Mouse (Mus musculus): ENCODE results near the gene Crebzf. TPM values are rescaled to one million over a fixed set of nuclear protein-coding genes. Genes with fewer than 3 reads are reported as not detected.
A peak's percentile ranks its signal among the peaks of the same experiment; 100 is the strongest.

Gene Crebzf
- total RNA-seq (2021) = 10 to 100 TPM; 78.1 to 84.6 TPM

- intact Hi-C loops (cut with DNase I) = loop anchor here (1.0 to 2.0 kb wide), 2 partner anchors 34 to 312 kb away; partner anchors contain the start of genes Dlg2, Picalm and Tmem126b
- peak; percentile 98 for DNase-seq (ENCODE audit: low spot score in 2 of 2)
Measured at GRCm38 (mm10) chr7:90442518-90443080, at the start of gene Crebzf. Gene Crebzf, plus strand, starts transcription at chr7:90442729.

- no peak for DNase-seq (ENCODE audit: low spot score in 2 of 2)
- intact Hi-C loops (cut with DNase I) = no loop called here
Measured at GRCm38 (mm10) chr7:90395073-90395472, 47.5 kb upstream of the Crebzf start.

DNA sequence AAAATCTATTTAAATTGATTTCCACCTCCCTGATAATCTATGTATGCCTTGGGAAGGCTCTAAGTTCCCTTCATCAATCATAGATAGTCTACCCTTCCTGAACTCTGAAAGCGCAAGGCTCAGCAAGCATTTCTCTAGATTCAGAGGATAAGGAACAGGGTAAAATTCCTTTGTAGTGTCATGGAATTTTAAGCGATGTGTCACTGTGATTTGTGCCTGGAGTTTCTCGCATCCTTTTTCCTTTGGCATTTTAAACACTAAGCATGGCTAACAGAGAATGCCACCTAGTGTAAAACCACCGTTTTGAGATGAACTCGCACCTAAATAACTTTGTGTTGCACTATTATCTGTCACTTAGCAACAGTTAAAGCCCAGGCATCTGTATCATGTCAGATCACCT lies 46.6 kb upstream of the Crebzf start:
- intact Hi-C loops (cut with DNase I) = no loop called here

DNA sequence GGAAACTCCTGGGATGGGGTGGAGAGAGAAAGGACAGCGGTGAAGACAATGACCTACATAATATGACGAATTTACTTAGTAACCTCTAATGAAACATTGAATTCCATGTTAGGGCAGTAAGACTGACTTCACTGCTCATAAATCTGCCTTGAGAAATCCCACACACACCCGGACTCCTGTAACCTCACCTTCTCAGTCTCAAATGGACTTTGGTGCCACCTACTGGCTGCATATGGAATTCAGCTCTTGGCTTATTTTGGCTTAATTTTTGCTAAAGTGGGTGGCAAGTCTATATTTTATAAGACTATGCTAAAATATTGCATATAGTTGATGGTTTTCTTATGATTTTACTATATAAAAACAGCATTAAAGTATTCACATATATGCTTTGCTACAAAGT lies 32.6 kb upstream of the Crebzf start:
- DNase-seq (ENCODE audit: low spot score in 2 of 2) = peak; percentile 39 to 68
- intact Hi-C loops (cut with DNase I) = loop anchor here (1.0 to 5.0 kb wide), 2 partner anchors 130 to 413 kb away; no protein-coding TSS in a partner anchor

More for the DNA sequence above, 46.6 kb upstream of the Crebzf start:
- DNase-seq (ENCODE audit: low spot score in 2 of 2) = no peak

GRCm38 (mm10) chr7:90426020-90427001 lies 16.2 kb upstream of the Crebzf start, which contains the start of gene Ccdc89:
Gene Ccdc89, plus strand, starts transcription at chr7:90426577.
- intact Hi-C loops (cut with DNase I) = no loop called here

GRCm38 (mm10) chr7:90427006-90427405 lies 15.5 kb upstream of the Crebzf start:
- intact Hi-C loops (cut with DNase I) = no loop called here
- no peak for DNase-seq (ENCODE audit: low spot score in 2 of 2)

More at GRCm38 (mm10) chr7:90426020-90427001, 16.2 kb upstream of the Crebzf start, which contains the start of gene Ccdc89:
- DNase-seq (ENCODE audit: low spot score in 2 of 2) = peak; percentile 77 to 93

DNA sequence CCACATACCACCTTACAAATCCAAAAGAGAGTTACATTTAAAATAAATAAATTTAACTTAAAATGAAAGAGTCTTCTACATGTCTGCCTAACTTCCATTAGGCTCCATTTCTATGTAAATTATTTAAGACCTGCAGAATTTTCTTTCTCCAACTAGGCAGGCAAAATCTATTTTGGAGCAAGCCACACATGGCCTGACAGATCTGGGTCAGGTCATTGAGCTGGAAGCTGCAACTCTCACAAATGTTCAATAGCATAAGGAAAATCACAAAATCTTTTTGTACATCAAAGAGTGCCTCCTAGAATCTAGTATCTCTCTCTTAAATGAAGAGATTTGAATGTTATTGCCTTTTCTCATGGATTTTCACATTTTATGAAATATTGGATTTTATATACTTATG lies 10.3 kb upstream of the Crebzf start:
- intact Hi-C loops (cut with DNase I) = no loop called here

GRCm38 (mm10) chr7:90440044-90440443 lies 2.5 kb upstream of the Crebzf start:
- DNase-seq (ENCODE audit: low spot score in 2 of 2) = no peak
- intact Hi-C loops (cut with DNase I) = no loop called here

More for the DNA sequence above, 10.3 kb upstream of the Crebzf start:
- DNase-seq (ENCODE audit: low spot score in 2 of 2) = no peak

GRCm38 (mm10) chr7:90442070-90442469 lies 459 bp upstream of the Crebzf start:
- intact Hi-C loops (cut with DNase I) = loop anchor here (2.0 kb wide), 1 partner anchor 311 kb away; the partner anchor contains the start of gene Picalm
- DNase-seq (ENCODE audit: low spot score in 2 of 2) = no peak

GRCm38 (mm10) chr7:90443101-90444091 lies 867 bp downstream of the Crebzf start:
- intact Hi-C loops (cut with DNase I) = loop anchor here (1.0 to 2.0 kb wide), 2 partner anchors 33 to 313 kb away; partner anchors contain the start of genes Dlg2, Picalm and Tmem126b
- peak; percentile 75 to 77 for DNase-seq (ENCODE audit: low spot score in 2 of 2)

GRCm38 (mm10) chr7:90444206-90444605 lies 1.7 kb downstream of the Crebzf start:
- intact Hi-C loops (cut with DNase I) = no loop called here
- DNase-seq (ENCODE audit: low spot score in 2 of 2) = no peak

GRCm38 (mm10) chr7:90456149-90456844 lies 13.8 kb downstream of the Crebzf start:
- intact Hi-C loops (cut with DNase I) = loop anchor here (2.0 kb wide), 1 partner anchor 21 kb away; the partner anchor contains the start of genes Dlg2 and Tmem126b

GRCm38 (mm10) chr7:90456845-90457468 lies 14.4 kb downstream of the Crebzf start, which contains the start of gene Tmem126a:
Gene Tmem126a, minus strand, starts transcription at chr7:90457229.
- intact Hi-C loops (cut with DNase I) = loop anchor here (2.0 kb wide), 1 partner anchor 20 kb away; the partner anchor contains the start of genes Dlg2 and Tmem126b
- DNase-seq (ENCODE audit: low spot score in 2 of 2) = peak; percentile 83 to 92

More at GRCm38 (mm10) chr7:90456149-90456844, 13.8 kb downstream of the Crebzf start:
- no peak for DNase-seq (ENCODE audit: low spot score in 2 of 2)

GRCm38 (mm10) chr7:90457517-90457916 lies 15.0 kb downstream of the Crebzf start:
- intact Hi-C loops (cut with DNase I) = loop anchor here (2.0 kb wide), 1 partner anchor 19 kb away; the partner anchor contains the start of genes Dlg2 and Tmem126b

GRCm38 (mm10) chr7:90460330-90460729 lies 17.8 kb downstream of the Crebzf start:
- no peak for DNase-seq (ENCODE audit: low spot score in 2 of 2)
- intact Hi-C loops (cut with DNase I) = no loop called here

More at GRCm38 (mm10) chr7:90457517-90457916, 15.0 kb downstream of the Crebzf start:
- no peak for DNase-seq (ENCODE audit: low spot score in 2 of 2)

DNA sequence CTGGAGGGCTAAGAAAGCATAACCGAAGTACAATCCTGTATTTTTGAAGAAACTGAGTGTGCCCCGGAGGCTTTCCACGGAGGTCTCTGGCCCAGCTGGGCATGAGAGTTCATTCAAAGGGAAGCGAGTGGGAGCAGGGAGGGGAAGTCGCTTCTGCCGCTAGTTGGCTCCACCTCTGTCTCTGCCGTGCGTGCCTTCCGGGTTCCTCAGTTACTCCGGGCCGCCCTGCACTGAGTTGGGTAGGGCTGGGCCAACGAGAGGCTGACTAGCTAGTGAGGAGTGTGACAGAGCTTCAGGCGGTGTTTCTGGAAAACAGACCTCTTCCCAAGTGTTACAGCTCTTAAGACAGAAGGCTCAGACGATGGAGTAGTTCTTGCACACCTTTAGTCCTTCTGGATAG lies 18.4 kb downstream of the Crebzf start:
- no peak for DNase-seq (ENCODE audit: low spot score in 2 of 2)
- intact Hi-C loops (cut with DNase I) = no loop called here

DNA sequence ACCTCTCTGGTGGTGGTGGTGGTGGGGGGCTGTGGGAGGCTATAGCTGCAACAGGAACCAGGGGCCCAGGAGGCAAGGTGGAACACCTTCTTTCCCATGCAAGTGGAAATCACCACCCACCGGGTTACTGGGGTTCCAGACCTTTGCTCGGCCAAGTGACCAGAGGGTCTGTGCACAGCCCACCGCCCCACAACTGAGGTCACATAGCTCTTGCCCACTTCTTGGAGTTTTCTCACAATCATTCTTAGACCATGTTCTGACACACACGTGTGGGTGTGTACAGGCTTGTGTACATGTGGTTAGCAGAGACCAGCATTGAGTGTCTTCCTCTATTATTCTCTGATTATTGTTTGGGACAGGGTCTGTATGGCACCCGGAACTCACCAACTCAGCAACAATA lies 18.9 kb downstream of the Crebzf start:
- DNase-seq (ENCODE audit: low spot score in 2 of 2) = no peak
- intact Hi-C loops (cut with DNase I) = no loop called here

All from left cerebral cortex, postnatal 25 days (tissue).